Mouse (Mus musculus): ENCODE results near the gene Rpl36a. TPM values are rescaled to one million over a fixed set of nuclear protein-coding genes. Genes with fewer than 3 reads are reported as not detected.

Gene Rpl36a
- total and polyA plus RNA-seq, 2 experiments from 2014 or later = 198 to 467 TPM

DNA sequence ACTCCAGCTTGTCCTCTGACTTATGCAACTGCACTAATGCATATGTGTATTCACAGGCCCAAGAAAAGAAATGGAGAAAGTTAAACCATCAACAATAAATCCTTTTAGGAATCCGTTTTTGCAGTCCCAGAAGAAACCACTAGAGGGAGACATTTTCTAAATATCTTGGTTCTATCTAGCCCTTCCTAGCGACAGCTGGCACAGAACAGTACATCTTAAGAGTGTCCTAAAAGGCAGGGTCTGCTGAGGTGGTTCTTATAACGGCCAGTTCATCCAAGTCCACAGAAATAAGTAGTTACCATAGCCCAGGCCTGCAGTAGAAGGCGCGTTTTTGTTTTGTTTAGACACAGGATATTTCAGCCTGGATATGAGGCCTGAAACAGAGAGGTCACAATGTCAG, 34.6 kb upstream of the Rpl36a start:
- no peak overlapping the region for H3K27ac ChIP-seq (ENCODE audit: low read depth, low read length)
- peak; percentile 76 for DNase-seq
- H3K4me1 ChIP-seq (ENCODE audit: insufficient read depth) = no peaks in the 10 kb centered on the region
- no peaks in the 10 kb centered on the region for H3K9me3 ChIP-seq (ENCODE audit: low read length)
- TF ChIP-seq CTCF (IDR thresholded peaks at IDR 0.05; ENCODE audit: low read depth) = peak; percentile 58
- no peak overlapping the region for H3K4me3 ChIP-seq (ENCODE audit: low read depth, low read length)
- no peaks in the 10 kb centered on the region for H3K36me3 ChIP-seq (ENCODE audit: insufficient read depth)
- WGBS = 21% methylated on average over 5 of the region's 5 CpGs
- no peaks in the 10 kb centered on the region for H3K27me3 ChIP-seq (ENCODE audit: insufficient read depth, low read length)
- peak; percentile 60; the same call in 1 of the 2 replicates for ATAC-seq
- H3K4me2 ChIP-seq (ENCODE audit: low read depth) = no peak overlapping the region
- no peak overlapping the region for H3K9ac ChIP-seq

DNA sequence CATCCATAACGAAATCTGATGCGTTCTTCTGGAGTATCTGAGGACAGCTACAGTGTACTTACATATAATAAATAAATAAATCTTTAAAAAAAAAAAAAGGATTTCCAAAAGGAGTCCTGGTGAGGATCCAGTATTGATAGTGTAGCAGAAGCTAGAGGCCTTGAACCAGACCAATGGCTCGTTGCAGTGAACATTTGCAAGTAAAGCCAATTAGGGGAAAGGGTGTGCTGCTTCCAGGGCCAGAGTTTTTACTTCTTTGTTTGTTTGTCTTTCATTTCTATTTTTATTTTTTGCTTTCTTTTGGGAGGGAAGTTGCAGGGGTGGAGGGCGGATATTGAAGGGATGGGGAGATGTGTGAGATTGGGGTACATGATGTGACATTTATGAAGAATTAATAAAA, 32.1 kb upstream of the Rpl36a start:
- Histone ChIP-seq H3K9me3 (ENCODE audit: low read length) (no peaks in the 10 kb centered on the region), H3K27me3 (ENCODE audit: insufficient read depth, low read length) (no peaks in the 10 kb centered on the region), H3K4me1 (ENCODE audit: insufficient read depth) (no peaks in the 10 kb centered on the region), H3K36me3 (ENCODE audit: insufficient read depth) (no peaks in the 10 kb centered on the region), H3K4me2 (ENCODE audit: low read depth) (no peak overlapping the region), H3K9ac (no peak overlapping the region), H3K27ac (ENCODE audit: low read depth, low read length) (no peak overlapping the region), H3K4me3 (ENCODE audit: low read depth, low read length) (no peak overlapping the region)
- WGBS = 75% methylated on average over 4 of the region's 4 CpGs
- no peak for DNase-seq
- ATAC-seq = no peak
- TF ChIP-seq CTCF (IDR thresholded peaks at IDR 0.05; ENCODE audit: low read depth) = no peak

DNA sequence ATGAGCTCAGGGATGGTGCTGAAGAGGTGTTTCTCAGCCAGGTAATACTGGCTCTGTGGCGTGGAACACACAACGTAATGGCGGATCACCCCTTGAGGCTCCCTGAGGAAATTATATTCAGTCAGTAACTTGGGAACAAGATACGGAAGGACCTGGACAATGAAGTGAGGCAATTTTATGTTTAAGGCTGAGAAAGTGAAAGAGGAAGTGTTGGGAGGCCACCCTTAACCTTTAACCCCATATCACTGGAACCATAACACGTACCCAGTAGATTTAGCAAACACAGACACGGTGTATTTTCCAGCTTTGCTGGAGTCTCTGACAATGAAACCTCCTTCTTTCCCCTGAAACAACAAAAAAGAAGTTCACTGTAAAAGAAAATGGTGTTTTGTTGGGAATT, 31.0 kb upstream of the Rpl36a start:
- WGBS = 84% methylated on average over 6 of the region's 6 CpGs
- Histone ChIP-seq H3K27ac (ENCODE audit: low read depth, low read length) (no peak overlapping the region), H3K27me3 (ENCODE audit: insufficient read depth, low read length) (no peaks in the 10 kb centered on the region), H3K4me1 (ENCODE audit: insufficient read depth) (no peaks in the 10 kb centered on the region), H3K9ac (no peak overlapping the region), H3K4me2 (ENCODE audit: low read depth) (no peak overlapping the region), H3K36me3 (ENCODE audit: insufficient read depth) (no peaks in the 10 kb centered on the region), H3K4me3 (ENCODE audit: low read depth, low read length) (no peak overlapping the region), H3K9me3 (ENCODE audit: low read length) (no peaks in the 10 kb centered on the region)
- DNase-seq (no peak), ATAC-seq (no peak)
- no peak for TF ChIP-seq CTCF (IDR thresholded peaks at IDR 0.05; ENCODE audit: low read depth)

DNA sequence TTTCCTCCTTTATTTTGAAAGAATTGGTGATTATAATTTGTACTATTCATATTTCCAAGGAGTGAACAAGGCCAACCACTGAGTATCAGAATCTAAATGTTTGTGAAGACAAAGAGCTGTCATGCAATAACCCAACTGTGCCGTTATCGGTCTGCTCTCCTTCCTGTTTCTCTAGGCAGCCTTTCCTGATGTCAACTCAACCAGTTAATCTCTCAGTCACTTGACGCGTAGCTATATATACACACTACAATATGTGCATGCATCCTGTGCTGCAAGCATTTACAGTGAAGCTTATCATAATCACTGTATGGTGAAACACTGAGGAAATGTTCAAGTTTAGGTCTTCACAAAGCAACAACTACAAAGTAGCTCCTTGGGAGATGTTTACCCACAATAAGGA, 21.1 kb upstream of the Rpl36a start:
- H3K27ac ChIP-seq (ENCODE audit: low read depth, low read length) = no peak overlapping the region
- WGBS = 89% methylated on average over 4 of the region's 4 CpGs
- H3K4me3 ChIP-seq (ENCODE audit: low read depth, low read length) = no peak overlapping the region
- no peaks in the 10 kb centered on the region for H3K9me3 ChIP-seq (ENCODE audit: low read length)
- H3K4me2 ChIP-seq (ENCODE audit: low read depth) = no peak overlapping the region
- H3K9ac ChIP-seq = no peak overlapping the region
- TF ChIP-seq CTCF (IDR thresholded peaks at IDR 0.05; ENCODE audit: low read depth) = no peak
- H3K4me1 ChIP-seq (ENCODE audit: insufficient read depth) = no peaks in the 10 kb centered on the region
- H3K36me3 ChIP-seq (ENCODE audit: insufficient read depth) = no peaks in the 10 kb centered on the region
- no peaks in the 10 kb centered on the region for H3K27me3 ChIP-seq (ENCODE audit: insufficient read depth, low read length)
- DNase-seq (no peak), ATAC-seq (no peak)

DNA sequence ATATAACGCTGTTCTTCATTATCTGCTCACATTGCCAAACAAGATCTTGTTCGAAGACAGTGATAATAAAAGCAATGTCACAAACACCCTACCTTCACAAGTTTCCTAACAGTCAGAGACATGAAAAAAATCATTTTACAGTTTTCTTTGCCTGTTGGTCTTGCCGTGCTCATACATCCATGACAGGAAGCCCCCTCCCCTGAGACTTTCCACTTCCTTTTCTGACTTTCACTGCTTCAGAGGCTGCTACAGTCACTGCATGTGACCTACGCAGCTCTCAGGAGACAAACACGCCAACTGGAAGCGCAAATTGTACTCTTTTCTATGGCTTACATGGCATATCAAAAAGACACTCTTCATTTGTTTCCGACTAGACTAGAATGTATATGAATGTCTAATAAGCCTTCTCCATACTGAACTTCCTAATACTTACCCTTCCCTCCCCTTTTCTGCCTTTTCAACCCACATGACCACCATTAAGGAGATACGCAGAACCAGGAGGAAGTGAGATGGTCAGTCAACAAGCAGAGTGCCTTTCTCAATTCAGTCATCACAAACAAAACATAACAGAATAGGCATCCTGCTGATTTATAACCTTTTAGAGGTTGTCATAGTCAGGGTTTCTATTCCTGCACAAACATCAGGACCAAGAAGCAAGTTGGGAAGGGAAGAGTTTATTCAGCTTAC, 18.8 kb upstream of the Rpl36a start:
- Histone ChIP-seq H3K4me3 (ENCODE audit: low read depth, low read length) (no peak overlapping the region), H3K4me1 (ENCODE audit: insufficient read depth) (no peaks in the 10 kb centered on the region), H3K4me2 (ENCODE audit: low read depth) (no peak overlapping the region), H3K27ac (ENCODE audit: low read depth, low read length) (no peak overlapping the region), H3K9me3 (ENCODE audit: low read length) (no peaks in the 10 kb centered on the region), H3K9ac (no peak overlapping the region), H3K36me3 (ENCODE audit: insufficient read depth) (no peaks in the 10 kb centered on the region), H3K27me3 (ENCODE audit: insufficient read depth, low read length) (no peaks in the 10 kb centered on the region)
- ATAC-seq (no peak), DNase-seq (no peak)
- WGBS = 86% methylated on average over 8 of the region's 8 CpGs
- no peak for TF ChIP-seq CTCF (IDR thresholded peaks at IDR 0.05; ENCODE audit: low read depth)

DNA sequence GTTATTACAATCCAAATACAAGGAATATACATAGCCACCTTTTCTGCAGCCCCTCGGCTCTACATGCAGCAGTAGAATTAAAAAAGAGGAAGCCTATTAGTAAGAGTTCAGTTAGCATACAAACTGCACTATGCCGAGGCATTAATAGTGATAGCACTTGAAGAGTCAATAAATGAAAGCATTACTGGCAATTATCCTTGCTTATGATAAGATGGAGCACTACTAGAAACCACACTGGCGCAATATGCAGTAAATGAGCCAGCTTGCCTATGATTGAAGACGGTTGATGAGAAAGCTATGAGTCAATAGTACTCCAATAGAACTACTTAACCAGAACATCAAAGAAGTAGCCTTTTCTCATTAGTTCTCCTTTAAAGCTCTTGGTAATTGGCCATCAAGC, 7.6 kb upstream of the Rpl36a start:
- H3K9ac ChIP-seq = no peak overlapping the region
- WGBS = 78% methylated on average over 4 of the region's 4 CpGs
- no peak for ATAC-seq
- no peaks in the 10 kb centered on the region for H3K9me3 ChIP-seq (ENCODE audit: low read length)
- no peaks in the 10 kb centered on the region for H3K27me3 ChIP-seq (ENCODE audit: insufficient read depth, low read length)
- no peak overlapping the region for H3K27ac ChIP-seq (ENCODE audit: low read depth, low read length)
- no peak overlapping the region for H3K4me2 ChIP-seq (ENCODE audit: low read depth)
- H3K4me1 ChIP-seq (ENCODE audit: insufficient read depth) = no peaks in the 10 kb centered on the region
- no peaks in the 10 kb centered on the region for H3K36me3 ChIP-seq (ENCODE audit: insufficient read depth)
- TF ChIP-seq CTCF (IDR thresholded peaks at IDR 0.05; ENCODE audit: low read depth) = no peak
- no peak for DNase-seq
- no peak overlapping the region for H3K4me3 ChIP-seq (ENCODE audit: low read depth, low read length)

DNA sequence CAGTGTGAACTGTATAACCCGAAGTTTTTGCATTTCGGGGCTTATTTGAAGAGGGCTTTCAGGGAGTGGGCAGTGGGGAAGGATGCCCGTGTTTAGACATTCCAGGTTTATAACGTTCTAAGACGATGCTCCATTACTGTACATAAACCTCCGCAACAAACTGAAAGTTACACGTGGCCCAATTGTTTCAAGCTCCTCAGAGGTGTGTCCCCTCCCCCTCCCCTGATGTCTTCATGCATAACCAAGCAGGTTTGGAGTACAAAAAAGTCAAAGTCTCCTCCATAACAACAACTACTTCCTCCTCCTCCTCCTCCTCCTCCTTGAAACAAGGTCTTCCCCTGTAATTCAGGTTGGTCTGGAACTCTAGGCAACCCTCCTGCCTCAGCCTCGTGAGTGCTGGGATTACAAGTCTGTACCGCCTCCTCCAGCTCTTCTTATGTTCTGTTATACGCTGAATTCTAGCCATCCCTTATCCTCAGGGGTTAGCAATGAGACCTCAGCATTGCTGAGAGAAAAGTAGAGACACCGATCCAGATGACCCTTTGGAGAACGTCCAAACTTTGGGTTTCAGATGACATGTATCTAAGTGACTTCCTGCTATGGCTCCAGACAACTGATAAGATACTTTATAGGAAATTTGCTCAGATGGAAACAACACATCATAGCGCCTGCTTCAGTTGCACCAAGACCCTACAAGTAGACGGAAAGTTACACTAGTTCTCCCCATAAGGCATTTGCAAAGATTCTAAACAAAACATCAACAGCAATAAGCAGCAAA, 4.7 kb upstream of the Rpl36a start:
- no peak for TF ChIP-seq CTCF (IDR thresholded peaks at IDR 0.05; ENCODE audit: low read depth)
- no peaks in the 10 kb centered on the region for H3K27me3 ChIP-seq (ENCODE audit: insufficient read depth, low read length)
- no peaks in the 10 kb centered on the region for H3K4me1 ChIP-seq (ENCODE audit: insufficient read depth)
- no peak overlapping the region for H3K4me2 ChIP-seq (ENCODE audit: low read depth)
- H3K9me3 ChIP-seq (ENCODE audit: low read length) = no peaks in the 10 kb centered on the region
- DNase-seq (no peak), ATAC-seq (no peak)
- no peaks in the 10 kb centered on the region for H3K36me3 ChIP-seq (ENCODE audit: insufficient read depth)
- WGBS = 85% methylated on average over 14 of the region's 14 CpGs
- H3K27ac ChIP-seq (ENCODE audit: low read depth, low read length) = no peak overlapping the region
- no peak overlapping the region for H3K4me3 ChIP-seq (ENCODE audit: low read depth, low read length)
- no peak overlapping the region for H3K9ac ChIP-seq

Data from forebrain, postnatal 0 days (tissue).